Mouse (Mus musculus) brain, adult 2 months (tissue): ENCODE measurements at regions not wholly inside any gene's neighbourhood (a gene's known extent, or its start where the extent isn't known, plus 50 kb on each side); places are given as distances from the start of the nearest gene placed in this dataset.
A peak's percentile ranks its signal among the peaks of the same experiment; 100 is the strongest.

Experiments used
- DNase-seq: peaks from one replicate; pipeline ENCODE4 v3.0.0; 2011; ENCODE audit warnings: low read depth, low spot score

- DNase-seq: no peak
These were observed 541.2 kb downstream of the Grxcr1 start for GRCm38 (mm10) chr5:68572816-68573215.

GRCm38 (mm10) chr5:68575827-68576226 lies 544.2 kb downstream of the Grxcr1 start:
- no peak for DNase-seq

GRCm38 (mm10) chr5:68578496-68578895 lies 546.9 kb downstream of the Grxcr1 start:
- DNase-seq: no peak

DNA sequence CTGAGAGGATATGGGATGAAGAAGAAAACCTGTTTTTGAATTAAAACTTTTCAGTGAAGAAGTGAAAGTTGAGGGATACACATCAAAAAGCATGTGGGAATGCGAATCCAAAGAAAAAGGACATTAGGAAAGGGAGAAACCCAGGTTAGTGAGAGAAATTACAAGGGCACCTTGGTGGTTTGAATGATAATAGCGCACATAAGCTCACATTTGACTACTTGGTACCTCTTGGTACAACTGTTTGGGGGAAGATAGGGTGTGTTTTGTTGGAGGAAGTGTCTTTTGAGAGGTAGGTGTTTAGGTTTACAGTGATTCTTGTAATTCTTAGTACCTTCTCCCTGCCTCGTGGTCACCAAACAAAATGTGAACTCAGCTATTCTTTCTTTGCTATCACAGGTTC lies 560.8 kb downstream of the Grxcr1 start:
- no peak for DNase-seq

DNA sequence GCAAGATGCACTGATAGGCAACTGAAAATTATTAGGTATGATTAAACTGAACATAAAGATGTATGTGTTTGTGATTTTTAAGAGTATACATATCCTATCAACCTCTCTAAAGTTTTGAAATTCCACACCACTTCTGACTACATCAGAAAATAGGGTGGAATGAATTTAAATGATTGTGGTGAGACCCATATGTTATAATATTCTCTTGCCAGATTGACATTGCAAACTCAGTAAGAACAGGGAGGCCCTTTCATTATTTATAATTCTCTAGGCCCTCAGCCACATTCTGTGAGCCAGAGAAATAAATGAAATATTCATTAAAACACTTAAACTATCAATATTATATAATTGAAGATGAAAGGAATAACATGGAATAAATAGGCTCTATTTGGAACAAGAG lies 586.8 kb downstream of the Grxcr1 start:
- DNase-seq: peak; percentile 37

DNA sequence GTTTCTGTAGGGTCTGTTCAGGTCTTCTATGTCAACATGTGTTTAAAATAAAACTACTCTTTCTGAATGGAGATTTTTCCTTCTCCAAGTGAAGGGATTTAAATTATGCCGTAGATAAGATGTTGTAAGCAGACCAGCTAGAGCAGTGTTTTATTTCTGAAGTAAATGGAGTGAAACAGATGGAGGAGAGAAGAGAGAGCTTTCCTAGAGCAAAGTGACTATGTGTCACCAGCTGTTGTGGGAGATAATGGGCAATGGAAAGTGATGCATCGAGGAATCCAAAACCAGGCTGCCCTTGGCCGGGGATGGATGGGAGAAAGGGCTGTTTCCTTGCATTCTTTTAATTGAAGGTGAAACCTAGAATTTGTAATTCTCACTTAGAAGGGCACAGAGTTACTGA lies 603.8 kb downstream of the Grxcr1 start:
- peak; percentile 31 for DNase-seq

DNA sequence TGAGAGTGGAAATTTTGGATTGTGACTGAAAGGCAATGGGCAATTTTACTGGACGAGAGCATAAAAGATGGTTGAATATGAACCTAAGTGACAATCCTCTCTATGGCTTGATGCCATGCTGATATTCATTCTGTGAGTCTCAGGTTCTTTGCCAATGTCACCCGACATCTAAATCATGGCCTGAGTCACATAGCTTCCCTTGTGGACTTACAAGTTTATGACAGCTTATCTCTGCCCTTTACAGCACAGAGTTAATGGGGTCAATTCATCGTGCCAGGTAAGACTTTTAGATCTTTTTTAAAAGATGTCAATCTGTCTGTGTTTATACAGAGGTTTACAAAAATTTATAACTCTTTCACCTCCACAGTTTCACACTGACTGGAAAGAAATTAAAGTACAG lies 641.2 kb downstream of the Grxcr1 start:
- no peak for DNase-seq

- no peak for DNase-seq
These were observed 640.1 kb downstream of the Kctd8 start for GRCm38 (mm10) chr5:68701342-68701741.

- peak; percentile 56 for DNase-seq
These were observed 635.9 kb downstream of the Kctd8 start for GRCm38 (mm10) chr5:68705411-68706080.

- no peak for DNase-seq
These were observed 614.7 kb downstream of the Kctd8 start for GRCm38 (mm10) chr5:68726733-68727132.

- peak; percentile 39 for DNase-seq
These were observed 606.3 kb downstream of the Kctd8 start for GRCm38 (mm10) chr5:68735186-68735585.

DNA sequence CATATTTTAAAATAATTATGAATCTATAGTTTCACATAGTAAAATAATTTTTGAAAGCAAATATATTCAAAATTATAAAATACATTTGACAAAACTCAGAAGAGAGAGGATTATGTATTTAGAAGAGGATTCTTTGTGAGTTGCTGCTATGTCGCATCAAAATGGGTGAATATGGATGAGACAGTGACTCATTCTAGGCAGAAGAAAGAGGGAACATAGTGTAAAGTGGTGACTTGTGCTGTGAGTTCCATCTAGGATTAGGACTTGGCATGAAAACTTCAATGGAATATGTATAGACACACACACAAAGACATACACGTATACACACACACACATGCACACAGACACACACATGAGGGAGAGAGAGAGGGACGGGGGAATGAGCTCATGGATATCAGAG lies 591.0 kb downstream of the Kctd8 start:
- peak; percentile 12 for DNase-seq

DNA sequence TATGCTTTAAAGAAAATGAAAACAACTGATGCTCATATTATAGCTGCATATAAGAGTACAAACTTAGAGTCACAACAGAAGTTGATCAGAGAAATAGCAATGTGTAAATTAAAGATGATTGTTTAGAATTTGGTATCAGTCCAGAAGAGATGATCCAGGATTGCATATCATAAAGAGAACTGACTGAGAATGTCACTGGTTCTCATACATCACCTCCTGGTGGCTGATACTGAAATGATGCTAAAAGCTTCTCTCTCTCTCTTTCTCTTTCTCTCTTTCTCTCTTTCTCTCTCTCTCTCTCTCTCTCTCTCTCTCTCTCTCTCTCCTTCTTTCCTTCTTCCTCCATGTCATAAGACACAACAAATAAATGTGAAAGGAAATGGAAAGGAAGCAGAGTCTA lies 588.5 kb downstream of the Kctd8 start:
- no peak for DNase-seq
